Mouse (Mus musculus) intestine, embryonic 14.5 days (tissue): ENCODE measurements at regions not wholly inside any gene's neighbourhood (a gene's known extent, or its start where the extent isn't known, plus 50 kb on each side); places are given as distances from the start of the nearest gene placed in this dataset.

Experiments
- ATAC-seq: fragments of 200-750 bp; cut with Nextera tagmentation; replicated peaks from 2 replicates; pipeline ENCODE4 v1.8.0; 2017; ENCODE audit warnings: low read depth, moderate number of reproducible peaks, moderate TSS enrichment, moderate library complexity; ENCODE audit not compliant: low FRiP score, low TSS enrichment
- DNase-seq: peaks from one replicate; pipeline ENCODE4 v3.0.0-alpha.2; 2018; ENCODE audit warnings: low spot score
- H3K27ac ChIP-seq: fragments of 300-500 bp; sonication (generic); 2 replicates; pipeline ENCODE4 v1.5.1; 2014; ENCODE audit warnings: low read depth, mild to moderate bottlenecking, control low read depth
- H3K27me3 ChIP-seq: fragments of 300-500 bp; sonication (generic); replicated peaks from 2 replicates; pipeline ENCODE4 v1.6.1; 2014; ENCODE audit warnings: low read length, control low read depth; ENCODE audit not compliant: control insufficient read depth, insufficient read depth
- H3K36me3 ChIP-seq: fragments of 300-500 bp; sonication (generic); 2 replicates; pipeline ENCODE4 v1.6.1; 2014; ENCODE audit warnings: low read length, control low read depth; ENCODE audit not compliant: control insufficient read depth, insufficient read depth
- H3K4me1 ChIP-seq: fragments of 300-500 bp; sonication (generic); replicated peaks from 2 replicates; pipeline ENCODE4 v1.6.1; 2014; ENCODE audit warnings: low read length, control low read depth, mixed read lengths; ENCODE audit not compliant: control insufficient read depth, insufficient read depth
- H3K4me2 ChIP-seq: fragments of 300-500 bp; sonication (generic); 2 replicates; pipeline ENCODE4 v1.6.1; 2014; ENCODE audit warnings: low read length
- H3K4me3 ChIP-seq: fragments of 300-500 bp; sonication (generic); 2 replicates; pipeline ENCODE4 v1.5.1; 2014; ENCODE audit warnings: low read depth, low read length, control low read depth, mixed read lengths
- H3K9ac ChIP-seq: fragments of 300-500 bp; sonication (generic); 2 replicates; pipeline ENCODE4 v1.6.1; 2014; ENCODE audit warnings: mild to moderate bottlenecking, low read length
- H3K9me3 ChIP-seq: fragments of 300-500 bp; sonication (generic); 2 replicates; pipeline ENCODE4 v1.6.1; 2016; ENCODE audit warnings: low read length, control low read depth; ENCODE audit not compliant: control insufficient read depth
- WGBS: fragments of 180-500 bp; shearing (Covaris S2); extraction: QIAGEN DNeasy Blood & Tissue Kit; methylation state at CpG from one replicate; pipeline ENCODE4 v1.1.7; 2014; 5-methylcytosine and 5-hydroxymethylcytosine counted together

- no peaks in the 10 kb centered on the region for H3K27me3 ChIP-seq
- H3K9me3 ChIP-seq: no peaks in the 10 kb centered on the region
- no peak for DNase-seq
- WGBS: 72% methylated on average over 4 of the region's 4 CpGs
- no peak overlapping the region for H3K9ac ChIP-seq
- H3K4me3 ChIP-seq: no peak overlapping the region
- H3K27ac ChIP-seq: no peak overlapping the region
- no peak for ATAC-seq
- no peaks in the 10 kb centered on the region for H3K4me1 ChIP-seq
- H3K4me2 ChIP-seq: no peak overlapping the region
- H3K36me3 ChIP-seq: no peaks in the 10 kb centered on the region
These were observed 63.9 kb upstream of the Fibin start for GRCm38 (mm10) chr2:110426881-110427280.

GRCm38 (mm10) chr2:110452694-110453093 is 89.7 kb upstream of the Fibin start:
- H3K9me3 ChIP-seq: no peaks in the 10 kb centered on the region; the same call in 1 of the 2 replicates
- H3K4me2 ChIP-seq: no peak overlapping the region
- 79% methylated on average over 3 of the region's 3 CpGs for WGBS
- H3K27ac ChIP-seq: no peak overlapping the region
- no peaks in the 10 kb centered on the region for H3K4me1 ChIP-seq
- no peaks in the 10 kb centered on the region for H3K36me3 ChIP-seq
- H3K27me3 ChIP-seq: no peaks in the 10 kb centered on the region
- DNase-seq (no peak), ATAC-seq (no peak)
- no peak overlapping the region for H3K4me3 ChIP-seq
- no peak overlapping the region for H3K9ac ChIP-seq

GRCm38 (mm10) chr2:110472307-110472995 is 109.5 kb upstream of the Fibin start:
- no peaks in the 10 kb centered on the region for H3K4me1 ChIP-seq
- no peak overlapping the region for H3K27ac ChIP-seq
- H3K4me2 ChIP-seq: no peak overlapping the region
- no peak overlapping the region for H3K9ac ChIP-seq
- no peaks in the 10 kb centered on the region for H3K36me3 ChIP-seq
- DNase-seq: no peak
- H3K27me3 ChIP-seq: no peaks in the 10 kb centered on the region
- 82% methylated on average over 3 of the region's 3 CpGs for WGBS
- ATAC-seq: no peak
- no peak overlapping the region for H3K4me3 ChIP-seq
- H3K9me3 ChIP-seq: no peaks in the 10 kb centered on the region

- Histone ChIP-seq H3K9ac (no peak overlapping the region), H3K4me1 (no peaks in the 10 kb centered on the region), H3K4me2 (no peak overlapping the region), H3K9me3 (no peaks in the 10 kb centered on the region), H3K36me3 (no peaks in the 10 kb centered on the region), H3K27me3 (no peaks in the 10 kb centered on the region), H3K27ac (no peak overlapping the region), H3K4me3 (no peak overlapping the region)
- ATAC-seq (no peak), DNase-seq (no peak)
- 76% methylated on average over 5 of the region's 5 CpGs for WGBS
These were observed 113.6 kb upstream of the Fibin start for GRCm38 (mm10) chr2:110476591-110476990.

GRCm38 (mm10) chr2:110481327-110481726 is 115.8 kb upstream of the Slc5a12 start:
- Histone ChIP-seq H3K9ac (no peak overlapping the region), H3K27me3 (no peaks in the 10 kb centered on the region), H3K4me1 (peaks cover 3% of the 10 kb centered on the region; the same call in 1 of the 2 replicates), H3K9me3 (no peaks in the 10 kb centered on the region), H3K4me2 (no peak overlapping the region), H3K36me3 (no peaks in the 10 kb centered on the region), H3K4me3 (no peak overlapping the region), H3K27ac (no peak overlapping the region)
- WGBS: 94% methylated on average over 2 of the region's 2 CpGs
- no peak for DNase-seq
- no peak for ATAC-seq

- no peak overlapping the region for H3K27ac ChIP-seq
- WGBS: 62% methylated on average over 5 of the region's 5 CpGs
- no peak overlapping the region for H3K4me3 ChIP-seq
- ATAC-seq (no peak), DNase-seq (no peak)
- H3K27me3 ChIP-seq: no peaks in the 10 kb centered on the region
- H3K9me3 ChIP-seq: no peaks in the 10 kb centered on the region
- H3K9ac ChIP-seq: no peak overlapping the region
- peaks cover 3% of the 10 kb centered on the region; the same call in 1 of the 2 replicates for H3K4me1 ChIP-seq
- no peak overlapping the region for H3K4me2 ChIP-seq
- H3K36me3 ChIP-seq: no peaks in the 10 kb centered on the region
These were observed 110.9 kb upstream of the Slc5a12 start for GRCm38 (mm10) chr2:110486201-110486600.

GRCm38 (mm10) chr2:110486724-110487123 is 110.4 kb upstream of the Slc5a12 start:
- Histone ChIP-seq H3K4me2 (no peak overlapping the region), H3K4me1 (peaks cover 3% of the 10 kb centered on the region; the same call in 1 of the 2 replicates), H3K4me3 (no peak overlapping the region), H3K36me3 (no peaks in the 10 kb centered on the region), H3K27ac (no peak overlapping the region), H3K27me3 (no peaks in the 10 kb centered on the region), H3K9ac (no peak overlapping the region), H3K9me3 (no peaks in the 10 kb centered on the region)
- 0 out of 2 replicates have a peak, but pooled peaks have one; percentile 15 for ATAC-seq
- 39% methylated on average over 4 of the region's 4 CpGs for WGBS
- no peak for DNase-seq

- no peaks in the 10 kb centered on the region for H3K9me3 ChIP-seq
- H3K9ac ChIP-seq: no peak overlapping the region
- H3K4me1 ChIP-seq: peaks cover 3% of the 10 kb centered on the region; the same call in 1 of the 2 replicates
- H3K4me3 ChIP-seq: no peak overlapping the region
- H3K36me3 ChIP-seq: no peaks in the 10 kb centered on the region
- H3K4me2 ChIP-seq: no peak overlapping the region
- no peaks in the 10 kb centered on the region for H3K27me3 ChIP-seq
- DNase-seq: no peak
- H3K27ac ChIP-seq: no peak overlapping the region
- no peak for ATAC-seq
- WGBS: 79% methylated on average over 7 of the region's 7 CpGs
These were observed 109.1 kb upstream of the Slc5a12 start for GRCm38 (mm10) chr2:110487950-110488349.

GRCm38 (mm10) chr2:110501786-110502185 is 95.3 kb upstream of the Slc5a12 start:
- H3K9ac ChIP-seq: no peak overlapping the region
- H3K27ac ChIP-seq: no peak overlapping the region
- H3K9me3 ChIP-seq: no peaks in the 10 kb centered on the region
- no peaks in the 10 kb centered on the region for H3K36me3 ChIP-seq
- ATAC-seq (no peak), DNase-seq (no peak)
- WGBS: 59% methylated on average over 2 of the region's 2 CpGs
- H3K4me1 ChIP-seq: no peaks in the 10 kb centered on the region
- no peak overlapping the region for H3K4me3 ChIP-seq
- no peak overlapping the region for H3K4me2 ChIP-seq
- H3K27me3 ChIP-seq: no peaks in the 10 kb centered on the region
